Mouse (Mus musculus) E14TG2a.4 (cell line): ENCODE measurements around the gene Eda.

Experiments
- CTCF ChIP-seq: conservative IDR thresholded peaks from 2 replicates; pipeline ENCODE4 v1.5.1; 2014; ENCODE audit warnings: low read length
- NANOG ChIP-seq: IDR thresholded peaks from 2 replicates; pipeline ENCODE4 v1.6.1; 2014; ENCODE audit warnings: borderline replicate concordance, low read length, mixed read lengths

DNA sequence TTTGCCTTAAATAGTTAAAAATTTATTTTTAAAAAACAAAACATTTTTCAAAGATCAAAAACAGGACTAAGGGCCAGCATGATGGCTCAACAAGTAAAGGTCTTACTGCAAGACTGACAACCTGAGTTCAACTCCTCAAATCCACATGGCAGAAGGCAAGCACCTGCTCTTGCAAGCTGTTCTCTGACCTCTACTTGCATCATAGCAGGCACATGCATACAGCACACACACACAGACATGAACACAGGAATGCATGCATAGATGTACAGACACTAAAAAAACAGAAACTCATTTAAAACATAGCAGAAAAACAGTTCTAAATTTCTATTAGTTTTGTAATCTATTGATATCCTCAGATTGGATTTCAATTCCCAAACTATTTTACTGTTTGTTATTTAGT lies 338.2 kb downstream of the Eda start:
- TF ChIP-seq CTCF (no peak), NANOG (no peak)
